Mouse (Mus musculus): ENCODE measurements around the gene Pced1b. TPM values are rescaled to one million over a fixed set of nuclear protein-coding genes. Genes with fewer than 3 reads are reported as not detected.
A peak's percentile ranks its signal among the peaks of the same experiment; 100 is the strongest.
"Not testable (repeated sequence)": the region's sequence is repeated elsewhere in the genome, so short reads cannot be mapped to it uniquely, and the experiment has no call there.

The Pced1b gene
- total RNA-seq, 2 experiments from 2014 or later: 6.7 to 26.9 TPM

- no peak for ATAC-seq (replicated peaks; ENCODE audit: poor library complexity)
Measured at GRCm38 (mm10) chr15:97368631-97369030, 121.7 kb downstream of the Pced1b start.

GRCm38 (mm10) chr15:97369144-97369543 is 122.2 kb downstream of the Pced1b start:
- ATAC-seq (replicated peaks; ENCODE audit: poor library complexity): no peak

- ATAC-seq (replicated peaks; ENCODE audit: poor library complexity): no peak
Measured at GRCm38 (mm10) chr15:97370880-97371279, 124.0 kb downstream of the Pced1b start.

GRCm38 (mm10) chr15:97372043-97372442 is 125.1 kb downstream of the Pced1b start:
- ATAC-seq (replicated peaks; ENCODE audit: poor library complexity): not testable (repeated sequence)

- ATAC-seq (replicated peaks; ENCODE audit: poor library complexity): no peak
Measured at GRCm38 (mm10) chr15:97372611-97373131, 125.8 kb downstream of the Pced1b start.

- ATAC-seq (replicated peaks; ENCODE audit: poor library complexity): peak; percentile 82
Measured at GRCm38 (mm10) chr15:97373203-97374084, 126.5 kb downstream of the Pced1b start.

- ATAC-seq (replicated peaks; ENCODE audit: poor library complexity): no peak
Measured at GRCm38 (mm10) chr15:97374085-97374844, 127.4 kb downstream of the Pced1b start.

- ATAC-seq (replicated peaks; ENCODE audit: poor library complexity): no peak
Measured at GRCm38 (mm10) chr15:97374845-97375720, 128.2 kb downstream of the Pced1b start.

GRCm38 (mm10) chr15:97376081-97376742 is 129.3 kb downstream of the Pced1b start:
- ATAC-seq (replicated peaks; ENCODE audit: poor library complexity): no peak

GRCm38 (mm10) chr15:97376792-97377222 is 129.9 kb downstream of the Pced1b start:
- no peak for ATAC-seq (replicated peaks; ENCODE audit: poor library complexity)

- ATAC-seq (replicated peaks; ENCODE audit: poor library complexity): no peak
Measured at GRCm38 (mm10) chr15:97378061-97378460, 131.2 kb downstream of the Pced1b start.

GRCm38 (mm10) chr15:97379489-97380304 is 132.8 kb downstream of the Pced1b start:
- peak; percentile 96 for ATAC-seq (replicated peaks; ENCODE audit: poor library complexity)

GRCm38 (mm10) chr15:97382567-97382966 is 135.7 kb downstream of the Pced1b start:
- no peak for ATAC-seq (replicated peaks; ENCODE audit: poor library complexity)

- ATAC-seq (replicated peaks; ENCODE audit: poor library complexity): no peak
Measured at GRCm38 (mm10) chr15:97383523-97384141, 136.7 kb downstream of the Pced1b start.

GRCm38 (mm10) chr15:97384170-97385018 is 137.5 kb downstream of the Pced1b start:
- no peak for ATAC-seq (replicated peaks; ENCODE audit: poor library complexity)

- not testable (repeated sequence) for ATAC-seq (replicated peaks; ENCODE audit: poor library complexity)
Measured at GRCm38 (mm10) chr15:97385174-97385573, 138.3 kb downstream of the Pced1b start.

GRCm38 (mm10) chr15:97387793-97388192 is 140.9 kb downstream of the Pced1b start:
- no peak for ATAC-seq (replicated peaks; ENCODE audit: poor library complexity)

GRCm38 (mm10) chr15:97389577-97389976 is 142.7 kb downstream of the Pced1b start:
- no peak for ATAC-seq (replicated peaks; ENCODE audit: poor library complexity)
